Mouse (Mus musculus) CH12.LX (cell line): ENCODE data around the gene Asic1. TPM values are rescaled to one million over a fixed set of nuclear protein-coding genes. Genes with fewer than 3 reads are reported as not detected.

Source experiments
- DNase-seq: peaks from one replicate; pipeline ENCODE4 v3.0.0-alpha.2; 2013; ENCODE audit errors: extremely low read depth
- H3K27ac ChIP-seq: 2 replicates; pipeline ENCODE4 v1.5.1; 2012; ENCODE audit warnings: low read depth, mild to moderate bottlenecking, control low read depth, moderate library complexity; ENCODE audit not compliant: insufficient read depth
- H3K27me3 ChIP-seq: replicated peaks from 2 replicates; pipeline ENCODE3; 2012; ENCODE audit warnings: inconsistent platforms
- H3K36me3 ChIP-seq, 2 experiments: replicated peaks in 1 of 2; 2 replicates each; pipeline versions ENCODE3 to v1.6.1; 2012; ENCODE audit warnings: inconsistent platforms in 1 of 2, low read length in 1 of 2, mild to moderate bottlenecking in 1 of 2, mixed read lengths in 1 of 2, moderate library complexity in 1 of 2; ENCODE audit not compliant: control insufficient read depth in 1 of 2, insufficient read depth in 1 of 2
- H3K4me1 ChIP-seq, 2 experiments: 2 replicates each; pipeline ENCODE4 v1.6.1; 2012; ENCODE audit warnings: inconsistent platforms in 1 of 2, moderate library complexity in 1 of 2; ENCODE audit not compliant: insufficient read depth in 2 of 2, control insufficient read depth in 1 of 2
- H3K4me2 ChIP-seq: 2 replicates; pipeline ENCODE4 v1.6.1; 2012; ENCODE audit warnings: low read depth, mild to moderate bottlenecking, control low read depth; ENCODE audit not compliant: poor library complexity, insufficient read depth, severe bottlenecking
- H3K4me3 ChIP-seq, 3 experiments: fragments of 150-350 bp in 1 of 3; sonication (generic) in 1 of 3; replicated peaks in 1 of 3; 2 replicates each; pipeline versions ENCODE3 to v1.5.1; 2011 to 2012; ENCODE audit warnings: low read depth in 2 of 3, low read length in 2 of 3, mild to moderate bottlenecking in 2 of 3, moderate library complexity in 2 of 3, control low read depth in 1 of 3, improper control_type of control experiment in 1 of 3, inconsistent platforms in 1 of 3, mixed read lengths in 1 of 3; ENCODE audit not compliant: poor library complexity in 1 of 3
- H3K79me2 ChIP-seq: replicated peaks from 2 replicates; pipeline ENCODE4 v1.6.1; 2012; ENCODE audit warnings: mild to moderate bottlenecking, moderate library complexity; ENCODE audit not compliant: control insufficient read depth, poor library complexity, insufficient read depth, severe bottlenecking; ENCODE audit errors: extremely low read depth
- H3K9ac ChIP-seq: 2 replicates; pipeline ENCODE4 v1.6.1; 2012; ENCODE audit warnings: low read depth, mild to moderate bottlenecking, control low read depth, moderate library complexity; ENCODE audit not compliant: insufficient read depth
- H3K9me3 ChIP-seq: replicated peaks from 2 replicates; pipeline ENCODE3; 2012; ENCODE audit warnings: low read length, inconsistent platforms, mixed read lengths
- BHLHE40 ChIP-seq: IDR thresholded peaks from 2 replicates; pipeline ENCODE4 v1.6.1; 2011; ENCODE audit warnings: mild to moderate bottlenecking, low read depth, low read length, improper control_type of control experiment
- CHD1 ChIP-seq: IDR thresholded peaks from 2 replicates; pipeline ENCODE4 v1.6.1; 2012; ENCODE audit warnings: low read depth, low read length, improper control_type of control experiment, inconsistent platforms
- ELF1 ChIP-seq: IDR thresholded peaks from 2 replicates; pipeline ENCODE4 v1.6.1; 2014; ENCODE audit warnings: low read depth, mild to moderate bottlenecking, inconsistent platforms, low read length, improper control_type of control experiment
- GABPA ChIP-seq: IDR thresholded peaks from 2 replicates; pipeline ENCODE4 v1.6.1; 2012; ENCODE audit warnings: low read depth, low read length, improper control_type of control experiment, inconsistent platforms; ENCODE audit not compliant: insufficient replicate concordance
- JUND ChIP-seq: conservative IDR thresholded peaks from 2 replicates; pipeline ENCODE4 v1.6.1; 2011; ENCODE audit warnings: low read depth, low read length, improper control_type of control experiment
- KAT2A ChIP-seq: IDR thresholded peaks from 2 replicates; pipeline ENCODE4 v1.6.1; 2012; ENCODE audit warnings: low read length, improper control_type of control experiment, inconsistent platforms; ENCODE audit not compliant: insufficient replicate concordance
- NELFE ChIP-seq: IDR thresholded peaks from 2 replicates; pipeline ENCODE4 v1.6.1; 2011; ENCODE audit warnings: low read depth, low read length, improper control_type of control experiment
- RAD21 ChIP-seq: IDR thresholded peaks from 2 replicates; pipeline ENCODE4 v1.6.1; 2011; ENCODE audit warnings: low read depth, mild to moderate bottlenecking, low read length, improper control_type of control experiment, moderate library complexity
- ZKSCAN1 ChIP-seq: IDR thresholded peaks from 2 replicates; pipeline ENCODE4 v1.6.1; 2012; ENCODE audit warnings: low read depth, inconsistent platforms, low read length, improper control_type of control experiment, borderline replicate concordance
- ZNF384 ChIP-seq: IDR thresholded peaks from 2 replicates; pipeline ENCODE4 v1.6.1; 2012; ENCODE audit warnings: low read depth, low read length, improper control_type of control experiment, inconsistent platforms
- dilution Hi-C: fragments of 300-500 bp; cut with MboI; formaldehyde crosslinking; loops from 2 replicates; pipeline ENCODE4 v1.14.3; 2020; ENCODE audit warnings: low sequenced_read_pairs; ENCODE audit not compliant: extremely low pct_unique_long_range_greater_than_20kb, extremely low pct_ligation_motif_present
- in situ Hi-C: fragments of 300-500 bp; cut with MboI; formaldehyde crosslinking; loops from 3 replicates; pipeline ENCODE4 v1.14.3; 2019; ENCODE audit warnings: low sequenced_read_pairs, low pct_ligation_motif_present, low pct_unique_long_range_greater_than_20kb, mixed read lengths
- polyA plus RNA-seq: library from polyadenylated mRNA; unstranded; fragments of >175 nt; gene quantifications from 2 replicates; pipeline ENCODE4 v1.2.1, GENCODE M21; 2012; ENCODE audit warnings: low read depth; ENCODE audit not compliant: insufficient read length
- total RNA-seq, 2 experiments: library from RNA; depleted of rRNA; stranded (reverse); fragments of 300-350 nt in 1 of 2; fragments of >200 nt in 1 of 2; gene quantifications; 2 replicates each; pipeline ENCODE4 v1.2.3; 2012 to 2014

Gene Asic1
- total and polyA plus RNA-seq, 3 experiments, result 0.47 to 0.94 TPM; not detected in 1

DNA sequence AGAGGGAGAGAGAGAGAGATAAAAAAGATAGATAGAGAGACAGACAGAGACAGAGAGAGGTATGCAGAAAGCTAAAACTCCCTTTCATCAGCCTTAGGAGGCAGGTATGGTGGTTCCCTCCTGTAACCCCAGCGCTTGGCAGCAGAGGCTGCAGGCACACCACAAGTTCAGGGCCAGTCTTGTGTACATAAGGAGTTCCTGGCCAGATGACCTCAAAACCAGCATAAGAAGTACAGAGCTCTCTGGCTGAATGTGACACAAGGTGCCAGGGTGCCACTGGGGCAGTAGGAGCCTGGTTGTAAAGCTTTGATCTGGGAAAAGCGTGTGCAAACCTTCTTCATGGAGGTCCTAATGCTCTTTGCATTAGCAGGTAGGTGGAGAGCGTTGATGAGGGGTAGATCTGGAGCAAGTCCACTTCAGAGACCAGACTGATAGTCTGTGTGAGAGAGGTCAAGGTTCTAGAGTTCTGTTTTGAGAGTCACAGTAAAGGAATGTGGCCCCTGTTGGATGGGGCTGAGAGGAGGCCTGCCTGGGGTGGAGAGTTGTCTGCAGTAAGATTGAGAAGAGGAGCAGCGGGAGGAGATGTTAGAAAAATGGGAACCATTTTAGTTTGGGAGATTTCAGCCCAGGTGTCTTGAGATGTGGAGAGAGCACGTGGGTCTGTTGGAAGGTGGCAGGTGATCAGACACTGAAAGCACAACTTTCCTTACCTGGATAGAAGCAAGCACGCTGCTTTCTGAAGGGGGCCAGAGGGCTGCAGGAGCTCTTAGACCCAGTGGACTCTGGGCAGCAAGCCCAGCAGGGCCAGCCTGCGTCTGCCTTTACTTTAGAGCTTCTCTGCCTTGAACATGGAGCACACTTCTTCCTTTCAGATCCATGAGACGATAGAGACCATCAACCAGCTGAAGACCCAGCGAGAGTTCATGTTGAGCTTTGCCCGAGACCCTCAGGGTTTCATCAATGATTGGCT is 40.3 kb downstream of the Asic1 start:
- no peak overlapping the region for H3K4me3 ChIP-seq
- no peaks in the 10 kb centered on the region for H3K27me3 ChIP-seq
- no peaks in the 10 kb centered on the region for H3K79me2 ChIP-seq
- no peak overlapping the region for H3K27ac ChIP-seq
- dilution Hi-C loops (no loop called here), in situ Hi-C loops (no loop called here)
- H3K9me3 ChIP-seq, result no peaks in the 10 kb centered on the region
- TF ChIP-seq RAD21 (no peak), NELFE (no peak), ZNF384 (no peak)
- H3K4me2 ChIP-seq, result no peak overlapping the region
- DNase-seq, result no peak
- H3K36me3 ChIP-seq, result peaks cover 67 to 90% of the 10 kb centered on the region in 2 experiments
- H3K4me1 ChIP-seq, result peaks cover 0 to 13% of the 10 kb centered on the region in 2 experiments; a peak in 2 of 4 replicates
- H3K9ac ChIP-seq, result no peak overlapping the region

DNA sequence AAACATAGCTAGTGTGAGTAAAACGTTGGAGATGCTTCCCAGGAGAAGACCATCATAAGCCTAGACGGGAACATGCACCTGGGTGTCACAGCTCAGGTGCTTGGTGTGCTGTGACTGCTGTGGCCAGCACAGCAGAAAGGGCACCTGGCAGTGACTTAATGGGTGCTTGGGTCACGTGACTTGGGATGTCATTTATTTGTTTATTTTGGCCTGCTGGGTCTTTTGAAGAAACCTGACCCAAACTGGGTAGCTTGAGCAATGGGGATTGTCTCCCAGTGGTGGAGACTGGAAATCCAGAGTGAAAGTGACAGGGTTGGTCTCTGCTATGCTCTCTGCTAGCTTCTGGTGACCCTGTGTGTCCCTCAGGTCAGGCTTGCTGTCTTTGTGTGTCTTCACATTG is 41.3 kb downstream of the Asic1 start:
- dilution Hi-C loops (no loop called here), in situ Hi-C loops (no loop called here)
- Histone ChIP-seq H3K4me1 (peaks cover 0 to 13% of the 10 kb centered on the region in 2 experiments; a peak in 2 of 4 replicates), H3K27me3 (no peaks in the 10 kb centered on the region), H3K27ac (no peak overlapping the region), H3K9ac (no peak overlapping the region), H3K79me2 (no peaks in the 10 kb centered on the region), H3K4me2 (no peak overlapping the region), H3K36me3 (peaks cover 63 to 91% of the 10 kb centered on the region in 2 experiments), H3K4me3 (no peak overlapping the region), H3K9me3 (no peaks in the 10 kb centered on the region)
- TF ChIP-seq JUND (no peak), KAT2A (no peak), ELF1 (no peak), BHLHE40 (no peak), ZKSCAN1 (no peak), CHD1 (no peak), GABPA (no peak)
- no peak for DNase-seq
